Mouse (Mus musculus) layer of hippocampus, adult 2 months (tissue): ENCODE data around the gene Rab40c. TPM values are rescaled to one million over a fixed set of nuclear protein-coding genes. Genes with fewer than 3 reads are reported as not detected.

Experiments
- DNase-seq, 2 experiments: peaks; one replicate each; pipeline ENCODE4 v3.0.0; 2022; ENCODE audit warnings: low spot score in 2 of 2
- H3K27ac ChIP-seq: fragments of 200-600 bp; 2 replicates; pipeline ENCODE4 v1.8.1; 2022
- H3K4me3 ChIP-seq: fragments of 200-600 bp; 2 replicates; pipeline ENCODE4 v1.8.1; 2022; ENCODE audit warnings: mild to moderate bottlenecking
- CTCF ChIP-seq: fragments of 200-600 bp; conservative IDR thresholded peaks from 2 replicates; pipeline ENCODE4 v1.8.1; 2022; ENCODE audit warnings: antibody characterized with exemption, mild to moderate bottlenecking, moderate library complexity
- long read RNA-seq, 2 experiments: library from polyadenylated mRNA; stranded (forward); transcript quantifications; one replicate each; pipeline ENCODE4 v2.0.0; 2021; ENCODE audit warnings: borderline mapping rate in 2 of 2
- total RNA-seq, 2 experiments: library from RNA; stranded (reverse); gene quantifications; 2 replicates each; pipeline ENCODE4 v1.2.3; 2021

The Rab40c gene
- total RNA-seq: 10 to 100 TPM; 50.1 to 51.1 TPM
- long read RNA-seq, experiment 1, transcript Rab40c-207 (6 exons, 2,506 nt): minor isoform, 11 of 42 reads
- long read RNA-seq, experiment 1, transcript Rab40c-201 (7 exons, 2,466 nt): major isoform, 20 of 42 reads
- long read RNA-seq, experiment 1, partial matches to known transcripts: 1 of 42 reads
- long read RNA-seq, experiment 1, other reads (novel, unspliced or antisense): 10 of 42 reads
- long read RNA-seq, experiment 2, transcript Rab40c-201 (7 exons, 2,466 nt): major isoform, 41 of 71 reads
- long read RNA-seq, experiment 2, transcript Rab40c-207 (6 exons, 2,506 nt): minor isoform, 22 of 71 reads
- long read RNA-seq, experiment 2, partial matches to known transcripts: 5 of 71 reads
- long read RNA-seq, experiment 2, other reads (novel, unspliced or antisense): 3 of 71 reads

- peak in 1 of 2 experiments; percentile 37 for DNase-seq
- Histone ChIP-seq H3K4me3 (peak within 1 kb of the TSS; percentile 86), H3K27ac (peak within 1 kb of the TSS; percentile 92)
- TF ChIP-seq CTCF: no peak
Observed at GRCm38 (mm10) chr17:25919144-25919785, at the start of gene Rab40c. Rab40c (minus strand) TSS chr17:25919727.

GRCm38 (mm10) chr17:25968176-25968575 lies 48.6 kb upstream of the Rab40c start:
- Histone ChIP-seq H3K4me3 (no peak overlapping the region), H3K27ac (no peak overlapping the region)
- no peak for DNase-seq
- no peak for TF ChIP-seq CTCF

GRCm38 (mm10) chr17:25967652-25968051 lies 48.1 kb upstream of the Rab40c start:
- no peak for TF ChIP-seq CTCF
- Histone ChIP-seq H3K4me3 (no peak overlapping the region), H3K27ac (0 out of 2 replicates have a peak overlapping the region, but pooled peaks have one; percentile 14)
- DNase-seq: no peak

GRCm38 (mm10) chr17:25964271-25964670 lies 44.7 kb upstream of the Rab40c start:
- 0 out of 2 replicates have a peak overlapping the region, but pooled peaks have one; percentile 15 for H3K27ac ChIP-seq
- DNase-seq: no peak
- TF ChIP-seq CTCF: no peak
- no peak overlapping the region for H3K4me3 ChIP-seq

GRCm38 (mm10) chr17:25962413-25962905 lies 42.9 kb upstream of the Rab40c start:
- no peak for TF ChIP-seq CTCF
- Histone ChIP-seq H3K27ac (no peak overlapping the region), H3K4me3 (no peak overlapping the region)
- no peak for DNase-seq

GRCm38 (mm10) chr17:25961566-25961965 lies 42.0 kb upstream of the Rab40c start:
- no peak for TF ChIP-seq CTCF
- no peak for DNase-seq
- Histone ChIP-seq H3K4me3 (no peak overlapping the region), H3K27ac (no peak overlapping the region)

GRCm38 (mm10) chr17:25959630-25960467 lies 40.3 kb upstream of the Rab40c start:
- no peak for TF ChIP-seq CTCF
- Histone ChIP-seq H3K4me3 (no peak overlapping the region), H3K27ac (no peak overlapping the region)
- DNase-seq: no peak

- TF ChIP-seq CTCF: no peak
- H3K4me3 ChIP-seq: no peak overlapping the region
- DNase-seq: no peak
- H3K27ac ChIP-seq: no peak overlapping the region
Observed at GRCm38 (mm10) chr17:25958771-25959494, 39.4 kb upstream of the Rab40c start.

- TF ChIP-seq CTCF: no peak
- H3K4me3 ChIP-seq: no peak overlapping the region
- no peak for DNase-seq
- no peak overlapping the region for H3K27ac ChIP-seq
Observed at GRCm38 (mm10) chr17:25957586-25958051, 38.1 kb upstream of the Rab40c start.

GRCm38 (mm10) chr17:25956631-25957030 lies 37.1 kb upstream of the Rab40c start:
- no peak for DNase-seq
- Histone ChIP-seq H3K4me3 (no peak overlapping the region), H3K27ac (no peak overlapping the region)
- no peak for TF ChIP-seq CTCF

- H3K27ac ChIP-seq: no peak overlapping the region
Observed at GRCm38 (mm10) chr17:25956201-25956600, 36.7 kb upstream of the Rab40c start.

GRCm38 (mm10) chr17:25955736-25956135 lies 36.2 kb upstream of the Rab40c start:
- no peak overlapping the region for H3K27ac ChIP-seq
- no peak for DNase-seq
- H3K4me3 ChIP-seq: no peak overlapping the region
- TF ChIP-seq CTCF: no peak

More at GRCm38 (mm10) chr17:25956201-25956600, 36.7 kb upstream of the Rab40c start:
- DNase-seq: no peak
- no peak overlapping the region for H3K4me3 ChIP-seq
- no peak for TF ChIP-seq CTCF
